Mouse (Mus musculus): ENCODE results near the gene Gpr135.
"Not testable (repeated sequence)": the region's sequence is repeated elsewhere in the genome, so short reads cannot be mapped to it uniquely, and the experiment has no call there.

- TF ChIP-seq EP300, CTCF (IDR thresholded peaks at IDR 0.05): not testable (repeated sequence)
Observed at GRCm38 (mm10) chr12:72050156-72050555, 20.8 kb downstream of the Gpr135 start.

All from lung, postnatal 0 days (tissue).